Mouse (Mus musculus): ENCODE data around the gene Agbl5.

- TF ChIP-seq CTCF (IDR thresholded peaks at IDR 0.05; ENCODE audit: low read depth) (no peak), EP300 (optimal IDR thresholded peaks at IDR 0.05) (no peak)
Observed at GRCm38 (mm10) chr5:30850556-30850925, 38.0 kb upstream of the Agbl5 start.
